Mouse (Mus musculus): ENCODE results near the gene Ska3. TPM values are rescaled to one million over a fixed set of nuclear protein-coding genes. Genes with fewer than 3 reads are reported as not detected.
A peak's percentile ranks its signal among the peaks of the same experiment; 100 is the strongest.
"Not testable (repeated sequence)": the region's sequence is repeated elsewhere in the genome, so short reads cannot be mapped to it uniquely, and the experiment has no call there.

The Ska3 gene
- total RNA-seq (2021) = 1 to 10 TPM; 4.8 to 4.9 TPM
- long read RNA-seq, experiment 1, transcript Ska3-201 (9 exons, 2,260 nt) = major isoform, 9 of 10 reads
- long read RNA-seq, experiment 1, partial matches to known transcripts = 0 of 10 reads
- long read RNA-seq, experiment 1, other reads (novel, unspliced or antisense) = 1 of 10 reads
- long read RNA-seq, experiment 2, transcript Ska3-201 (9 exons, 2,260 nt) = major isoform, 6 of 9 reads
- long read RNA-seq, experiment 2, partial matches to known transcripts = 0 of 9 reads
- long read RNA-seq, experiment 2, other reads (novel, unspliced or antisense) = 3 of 9 reads

- DNase-seq (ENCODE audit: low spot score in 2 of 2) = peak; percentile 89 to 94
Measured at GRCm38 (mm10) chr14:57825788-57826751, at the start of gene Ska3, which contains the start of gene Mrpl57. Gene Ska3, minus strand, starts transcription at chr14:57826185. Gene Mrpl57, plus strand, starts transcription at chr14:57826234.

GRCm38 (mm10) chr14:57866676-57867276 is 40.8 kb upstream of the Ska3 start:
- no peak for DNase-seq (ENCODE audit: low spot score in 2 of 2)

GRCm38 (mm10) chr14:57865256-57865655 is 39.3 kb upstream of the Ska3 start:
- DNase-seq (ENCODE audit: low spot score in 2 of 2) = no peak

GRCm38 (mm10) chr14:57863129-57863528 is 37.1 kb upstream of the Ska3 start:
- no peak for DNase-seq (ENCODE audit: low spot score in 2 of 2)

GRCm38 (mm10) chr14:57861987-57862412 is 36.0 kb upstream of the Ska3 start:
- DNase-seq (ENCODE audit: low spot score in 2 of 2) = no peak

DNA sequence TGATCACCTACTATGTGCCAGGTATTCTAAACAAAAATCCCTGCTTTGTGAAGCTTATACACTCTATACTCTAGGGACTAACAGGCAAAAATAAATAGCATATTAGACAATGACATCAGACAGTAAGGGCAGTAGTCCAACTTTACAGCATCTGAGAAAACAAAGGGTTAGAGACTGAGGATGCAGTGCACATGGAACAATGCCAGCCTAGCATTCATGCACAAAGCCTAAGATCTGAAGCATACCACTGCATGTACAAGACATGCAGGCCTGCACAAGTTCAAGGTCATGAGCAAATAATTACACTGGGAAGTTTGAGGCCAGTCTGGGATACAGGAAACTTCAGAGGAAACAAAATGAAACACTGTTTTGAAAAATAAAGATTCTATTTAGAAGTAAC is 33.5 kb upstream of the Ska3 start:
- no peak for DNase-seq (ENCODE audit: low spot score in 2 of 2)

DNA sequence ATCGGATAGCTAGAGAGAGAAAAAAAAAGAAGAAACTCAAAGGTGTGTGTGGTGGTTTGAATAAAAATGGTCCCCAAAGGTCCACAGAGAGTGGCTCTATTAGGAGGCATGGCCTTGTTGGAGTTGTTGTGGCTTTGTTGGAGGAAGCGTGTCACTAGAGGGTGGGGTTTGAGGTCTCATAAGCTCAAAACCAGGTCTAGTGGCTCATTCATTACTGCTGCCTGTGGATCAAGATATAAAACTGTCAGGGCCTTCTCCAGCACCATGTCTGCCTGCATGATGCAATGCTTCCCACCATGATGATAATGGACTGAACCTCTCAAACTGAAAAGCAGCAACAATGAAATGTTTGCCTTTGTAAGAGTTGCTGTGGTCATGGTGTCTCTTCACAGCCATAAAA is 32.6 kb upstream of the Ska3 start:
- no peak for DNase-seq (ENCODE audit: low spot score in 2 of 2)

- DNase-seq (ENCODE audit: low spot score in 2 of 2) = not testable (repeated sequence)
Measured at GRCm38 (mm10) chr14:57856037-57856436, 30.1 kb upstream of the Ska3 start.

DNA sequence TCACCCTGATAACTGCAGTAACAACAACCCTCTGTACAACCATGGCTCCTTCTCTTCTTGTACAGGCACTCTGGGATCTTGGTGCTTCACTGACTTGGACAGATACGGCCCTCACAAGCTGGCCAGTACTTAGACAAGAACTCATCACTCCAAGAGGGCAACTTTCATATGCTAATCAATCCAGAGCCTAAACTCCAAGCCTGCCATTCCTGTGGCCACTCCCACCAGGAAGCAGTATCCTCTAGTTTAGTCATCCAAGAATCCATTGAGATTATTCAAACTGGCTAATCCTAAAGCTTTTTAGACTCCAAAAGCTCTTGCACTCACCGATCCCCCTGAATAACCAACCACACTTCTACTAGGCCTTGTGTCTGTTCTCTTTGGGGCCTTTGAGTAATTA is 27.0 kb upstream of the Ska3 start:
- no peak for DNase-seq (ENCODE audit: low spot score in 2 of 2)

DNA sequence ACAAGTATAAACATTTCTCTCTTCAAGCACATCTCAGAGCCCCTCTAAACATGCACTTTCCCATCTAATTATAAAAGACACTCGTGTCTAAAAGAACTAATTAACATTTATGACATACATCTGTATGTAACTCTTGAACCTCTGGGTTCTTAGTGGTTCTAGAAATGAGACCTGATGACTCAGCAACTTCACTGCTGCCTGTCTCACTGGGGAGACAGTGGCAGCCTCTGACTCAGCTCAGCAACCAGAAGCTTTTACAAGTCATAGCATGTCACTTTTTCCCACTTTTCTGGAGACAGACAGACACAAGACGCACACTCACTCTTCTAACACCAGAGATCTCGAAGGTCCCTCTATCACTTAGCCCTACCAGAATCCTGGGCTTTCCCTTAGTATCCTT is 24.3 kb upstream of the Ska3 start:
- DNase-seq (ENCODE audit: low spot score in 2 of 2) = no peak

DNA sequence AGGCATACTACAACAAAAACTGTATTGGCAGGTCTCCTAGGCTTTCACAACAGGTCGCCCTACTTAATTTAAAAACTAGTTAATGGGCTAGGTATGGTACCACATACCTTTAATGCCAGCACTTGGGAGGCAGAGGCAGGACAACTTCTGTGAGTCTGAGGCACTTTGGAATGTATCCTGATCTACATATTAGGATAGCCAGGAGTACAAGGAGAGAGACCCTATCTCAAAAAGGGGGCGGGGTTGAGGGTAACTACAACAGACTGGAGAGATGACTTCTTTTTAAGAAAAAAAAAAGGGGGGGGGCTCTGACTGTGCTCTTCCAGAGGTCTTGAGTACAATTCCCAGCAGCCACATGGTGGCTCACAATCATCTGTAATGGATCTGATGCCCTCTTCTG is 22.7 kb upstream of the Ska3 start:
- no peak for DNase-seq (ENCODE audit: low spot score in 2 of 2)

GRCm38 (mm10) chr14:57848061-57848460 is 22.1 kb upstream of the Ska3 start:
- DNase-seq (ENCODE audit: low spot score in 2 of 2) = not testable (repeated sequence)

DNA sequence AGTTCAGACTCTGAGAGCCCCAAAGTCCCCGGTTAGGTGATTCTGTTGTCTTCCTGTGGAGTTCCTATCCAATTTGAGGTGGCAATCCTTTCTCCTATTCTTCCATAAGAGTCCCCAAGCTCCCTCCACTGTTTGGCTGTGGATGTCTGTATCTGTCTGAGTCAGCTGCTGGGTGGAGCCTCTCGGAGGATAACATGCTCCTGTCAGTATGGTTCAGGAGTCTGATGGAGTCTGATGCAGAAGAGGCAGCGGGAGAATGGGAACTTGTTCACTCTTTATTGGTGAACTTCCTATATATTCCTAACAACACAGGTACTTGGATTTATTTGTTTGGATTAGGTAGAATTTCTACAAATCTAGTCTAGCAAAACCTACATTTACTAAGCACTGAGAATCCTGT is 18.6 kb upstream of the Ska3 start:
- DNase-seq (ENCODE audit: low spot score in 2 of 2) = no peak

DNA sequence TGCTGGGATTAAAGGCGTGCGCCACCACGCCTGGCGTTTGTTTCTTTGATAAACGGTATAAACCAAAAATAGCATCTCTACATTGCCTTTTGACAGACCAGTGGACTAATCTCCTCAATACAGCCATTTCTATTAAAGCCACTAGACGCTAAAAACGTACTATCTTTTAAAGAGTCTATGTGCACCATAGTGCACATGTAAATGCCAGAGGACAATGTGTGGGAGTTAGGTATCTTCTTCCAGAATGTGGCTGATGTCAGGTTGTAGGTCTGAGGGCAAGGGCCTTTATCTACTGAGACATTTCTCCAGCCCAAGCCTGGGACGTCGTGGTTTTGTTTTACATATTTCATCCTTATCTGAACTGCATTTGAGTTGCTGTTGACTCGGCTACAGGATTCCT is 9.2 kb upstream of the Ska3 start:
- no peak for DNase-seq (ENCODE audit: low spot score in 2 of 2)

DNA sequence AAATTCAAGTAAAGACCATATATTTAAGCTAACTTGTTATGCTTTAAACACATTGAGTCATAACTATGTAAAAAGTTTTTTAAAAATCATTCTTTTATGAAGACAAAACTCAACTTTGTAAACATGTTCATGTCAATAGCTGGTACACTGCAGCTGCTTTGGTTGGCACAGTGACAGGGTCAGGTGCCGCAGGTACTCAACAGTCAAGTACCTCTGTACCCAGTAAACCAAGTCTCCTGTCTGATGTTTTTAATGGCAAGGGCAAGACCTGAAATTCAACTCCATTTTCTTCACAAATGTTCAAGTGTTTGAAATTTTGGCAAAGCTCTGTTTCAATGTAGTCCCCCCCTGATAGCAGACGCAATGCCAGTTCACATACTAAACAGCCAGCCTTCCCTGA is 7.5 kb upstream of the Ska3 start:
- DNase-seq (ENCODE audit: low spot score in 2 of 2) = no peak

DNA sequence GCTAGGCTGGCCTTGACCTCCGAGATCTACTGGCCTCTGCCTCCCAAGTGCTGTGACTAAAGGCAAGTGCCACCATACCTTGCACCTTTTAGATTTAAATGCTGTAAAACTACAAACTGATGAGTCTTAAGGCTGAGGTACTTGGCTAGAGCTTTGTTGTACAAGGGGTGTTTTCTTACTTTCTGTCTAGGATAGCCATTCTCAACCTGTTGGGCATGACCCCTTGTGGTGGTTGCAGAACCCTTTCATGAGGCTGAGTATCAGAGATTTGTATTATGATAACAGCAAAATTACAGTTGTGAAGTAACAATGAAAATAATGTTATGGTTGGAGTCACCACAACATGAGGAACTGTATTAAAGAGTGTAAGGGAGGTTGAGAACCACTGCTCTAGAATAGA is 1.3 kb upstream of the Ska3 start:
- DNase-seq (ENCODE audit: low spot score in 2 of 2) = no peak

- no peak for DNase-seq (ENCODE audit: low spot score in 2 of 2)
Measured at GRCm38 (mm10) chr14:57820839-57821238, 5.1 kb downstream of the Ska3 start.

DNA sequence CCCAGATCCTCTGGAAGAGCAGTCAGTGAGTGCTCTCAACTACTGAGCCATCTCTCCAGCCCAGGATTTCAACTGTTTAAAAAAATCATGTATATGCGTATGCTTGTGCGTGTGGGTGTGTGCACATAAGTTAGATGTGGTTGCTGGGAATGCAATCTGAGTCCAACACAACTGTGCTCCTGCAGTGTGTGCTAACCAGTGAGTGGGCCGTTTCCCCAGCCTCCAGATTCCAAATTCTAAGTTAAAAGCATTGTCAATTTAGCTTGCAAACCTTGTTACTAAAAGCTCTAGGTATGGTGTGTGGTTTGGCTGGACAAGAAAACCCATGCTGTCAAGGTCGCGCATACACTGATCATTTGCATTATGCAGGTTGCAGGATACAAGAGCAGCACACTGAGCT is 14.1 kb downstream of the Ska3 start:
- no peak for DNase-seq (ENCODE audit: low spot score in 2 of 2)

DNA sequence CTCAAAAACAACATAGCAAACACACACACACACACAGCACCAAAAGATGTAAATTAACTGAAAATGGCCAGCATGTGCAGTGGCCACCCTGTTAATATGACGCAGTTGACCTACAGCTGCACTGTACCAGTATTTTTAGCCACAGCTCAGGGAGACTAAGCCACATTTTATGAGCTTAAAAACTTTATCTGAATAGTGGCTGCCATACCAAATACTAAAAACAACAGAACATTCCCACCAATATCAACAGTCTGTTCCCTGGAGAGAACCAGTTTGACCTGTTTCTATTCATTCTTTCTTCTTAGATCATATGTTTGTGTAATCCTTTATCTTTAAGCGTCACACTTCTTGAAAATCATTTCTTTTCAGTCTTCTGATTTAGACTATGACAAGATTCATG is 15.1 kb downstream of the Ska3 start:
- no peak for DNase-seq (ENCODE audit: low spot score in 2 of 2)

DNA sequence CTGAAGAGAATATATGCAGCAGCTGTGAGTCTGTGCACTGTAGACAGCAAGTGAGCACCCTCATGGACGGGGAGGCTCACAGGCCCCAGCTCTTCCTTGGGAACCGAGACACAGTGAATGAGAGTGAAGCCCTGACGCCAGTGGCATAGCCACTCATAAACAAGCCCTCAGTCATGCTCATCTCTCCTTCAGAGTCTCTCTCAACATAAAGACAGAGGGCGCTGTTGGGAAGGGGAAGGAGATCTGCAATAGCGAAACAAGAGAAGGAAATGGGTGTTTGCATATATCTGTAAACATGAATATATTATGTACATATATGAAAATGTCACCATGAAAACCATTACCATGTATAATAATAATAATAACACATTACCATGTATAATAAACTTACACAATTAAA is 17.4 kb downstream of the Ska3 start:
- no peak for DNase-seq (ENCODE audit: low spot score in 2 of 2)

DNA sequence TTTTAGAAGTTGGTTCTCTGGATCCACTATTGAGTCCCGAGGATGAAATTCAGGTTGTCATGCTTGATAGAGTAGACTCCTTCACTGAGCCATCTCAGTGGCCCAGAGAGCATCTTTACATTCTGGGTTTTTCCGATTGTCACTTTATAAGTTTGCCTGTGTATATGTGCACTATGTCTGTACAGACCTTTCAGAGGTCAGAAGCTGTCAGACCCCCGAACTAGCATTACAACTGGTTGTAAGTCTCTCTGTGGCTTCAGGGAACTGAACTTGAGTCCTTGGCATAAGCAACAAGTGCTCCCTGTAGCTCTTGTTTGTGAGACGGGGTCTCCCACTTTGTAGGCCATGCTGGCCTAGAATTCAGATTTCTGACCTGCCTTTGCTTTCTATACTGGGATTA is 22.3 kb downstream of the Ska3 start:
- no peak for DNase-seq (ENCODE audit: low spot score in 2 of 2)
